Mouse (Mus musculus) brain, adult 2 months (tissue): ENCODE data around the gene Dennd1c.

Experiments used
- DNase-seq: peaks from one replicate; pipeline ENCODE4 v3.0.0; 2011; ENCODE audit warnings: low read depth, low spot score

The Dennd1c gene

GRCm38 (mm10) chr17:57078336-57078735 is at the start of gene Dennd1c:
TSS of gene Dennd1c (minus strand) at chr17:57078514.
- DNase-seq = no peak

GRCm38 (mm10) chr17:57125853-57126622 is 47.7 kb upstream of the Dennd1c start:
- no peak for DNase-seq

GRCm38 (mm10) chr17:57124792-57125191 is 46.5 kb upstream of the Dennd1c start:
- no peak for DNase-seq

GRCm38 (mm10) chr17:57123192-57124118 is 45.1 kb upstream of the Dennd1c start:
- DNase-seq = no peak

GRCm38 (mm10) chr17:57121856-57122255 is 43.5 kb upstream of the Dennd1c start:
- no peak for DNase-seq

GRCm38 (mm10) chr17:57118524-57119349 is 40.4 kb upstream of the Dennd1c start:
- no peak for DNase-seq

GRCm38 (mm10) chr17:57116801-57117200 is 38.5 kb upstream of the Dennd1c start:
- DNase-seq = no peak

- DNase-seq = no peak
Observed at GRCm38 (mm10) chr17:57112768-57113474, 34.6 kb upstream of the Dennd1c start.

- no peak for DNase-seq
Observed at GRCm38 (mm10) chr17:57110005-57110404, 31.7 kb upstream of the Dennd1c start.

GRCm38 (mm10) chr17:57108666-57109171 is 30.4 kb upstream of the Dennd1c start:
- no peak for DNase-seq

- peak; percentile 55 for DNase-seq
Observed at GRCm38 (mm10) chr17:57108040-57108665, 29.8 kb upstream of the Dennd1c start.

- DNase-seq = no peak
Observed at GRCm38 (mm10) chr17:57107064-57107463, 28.8 kb upstream of the Dennd1c start.

GRCm38 (mm10) chr17:57106035-57106368 is 27.7 kb upstream of the Dennd1c start:
- no peak for DNase-seq

- DNase-seq = peak; percentile 63
Observed at GRCm38 (mm10) chr17:57105181-57106034, 27.1 kb upstream of the Dennd1c start, which contains the start of gene Tnfsf9. TSS of gene Tnfsf9 (plus strand) at chr17:57105325.

GRCm38 (mm10) chr17:57104496-57104895 is 26.2 kb upstream of the Dennd1c start:
- DNase-seq = no peak

- DNase-seq = no peak
Observed at GRCm38 (mm10) chr17:57102276-57102675, 24.0 kb upstream of the Dennd1c start.

GRCm38 (mm10) chr17:57099629-57100325 is 21.5 kb upstream of the Dennd1c start:
- no peak for DNase-seq

- no peak for DNase-seq
Observed at GRCm38 (mm10) chr17:57098321-57098720, 20.0 kb upstream of the Dennd1c start.

GRCm38 (mm10) chr17:57096623-57096920 is 18.3 kb upstream of the Dennd1c start:
- peak; percentile 83 for DNase-seq
